Mouse (Mus musculus): ENCODE measurements at regions not wholly inside any gene's neighbourhood (a gene's known extent, or its start where the extent isn't known, plus 50 kb on each side); places are given as distances from the start of the nearest gene placed in this dataset.

- WGBS (ENCODE audit: insufficient replicate concordance), result 53% methylated on average over 3 of the region's 3 CpGs
- no peak overlapping the region for H3K4me2 ChIP-seq
- no peaks in the 10 kb centered on the region for H3K27me3 ChIP-seq
- H3K9ac ChIP-seq, result no peak overlapping the region
- H3K9me3 ChIP-seq (replicated peaks), result no peaks in the 10 kb centered on the region
- ATAC-seq (ENCODE audit: insufficient read depth), result no peak
- H3K4me3 ChIP-seq (replicated peaks), result no peak overlapping the region
- H3K36me3 ChIP-seq (replicated peaks), result no peaks in the 10 kb centered on the region
- H3K4me1 ChIP-seq (replicated peaks), result no peaks in the 10 kb centered on the region
- no peak overlapping the region for H3K27ac ChIP-seq (replicated peaks)
These were observed 639.2 kb upstream of the Gm11114 start for GRCm38 (mm10) chr9:84673327-84673726.

- Histone ChIP-seq H3K9ac (no peak overlapping the region), H3K36me3 (replicated peaks) (no peaks in the 10 kb centered on the region), H3K9me3 (replicated peaks) (no peaks in the 10 kb centered on the region), H3K4me2 (no peak overlapping the region), H3K4me1 (replicated peaks) (no peaks in the 10 kb centered on the region), H3K27ac (replicated peaks) (no peak overlapping the region), H3K27me3 (no peaks in the 10 kb centered on the region), H3K4me3 (replicated peaks) (no peak overlapping the region)
- WGBS (ENCODE audit: insufficient replicate concordance), result 74% methylated on average over 1 of the region's 1 CpGs
- no peak for ATAC-seq (ENCODE audit: insufficient read depth)
These were observed 634.2 kb upstream of the Gm11114 start for GRCm38 (mm10) chr9:84678416-84678815.

- no peaks in the 10 kb centered on the region for H3K4me1 ChIP-seq (replicated peaks)
- ATAC-seq (ENCODE audit: insufficient read depth), result no peak
These were observed 593.9 kb upstream of the Gm11114 start for GRCm38 (mm10) chr9:84718615-84719191.

GRCm38 (mm10) chr9:84719396-84719795 is 593.2 kb upstream of the Gm11114 start:
- Histone ChIP-seq H3K4me1 (replicated peaks) (no peaks in the 10 kb centered on the region), H3K9ac (no peak overlapping the region), H3K4me2 (no peak overlapping the region), H3K27me3 (no peaks in the 10 kb centered on the region), H3K27ac (replicated peaks) (no peak overlapping the region), H3K9me3 (replicated peaks) (no peaks in the 10 kb centered on the region), H3K4me3 (replicated peaks) (no peak overlapping the region), H3K36me3 (replicated peaks) (no peaks in the 10 kb centered on the region)
- 58% methylated on average over 3 of the region's 3 CpGs for WGBS (ENCODE audit: insufficient replicate concordance)
- ATAC-seq (ENCODE audit: insufficient read depth), result no peak

More at GRCm38 (mm10) chr9:84718615-84719191, 593.9 kb upstream of the Gm11114 start:
- 53% methylated on average over 3 of the region's 3 CpGs for WGBS (ENCODE audit: insufficient replicate concordance)
- H3K27ac ChIP-seq (replicated peaks), result no peak overlapping the region
- H3K9me3 ChIP-seq (replicated peaks), result no peaks in the 10 kb centered on the region
- H3K36me3 ChIP-seq (replicated peaks), result no peaks in the 10 kb centered on the region
- H3K27me3 ChIP-seq, result no peaks in the 10 kb centered on the region
- no peak overlapping the region for H3K4me3 ChIP-seq (replicated peaks)
- no peak overlapping the region for H3K4me2 ChIP-seq
- H3K9ac ChIP-seq, result no peak overlapping the region

GRCm38 (mm10) chr9:84720454-84720853 is 592.1 kb upstream of the Gm11114 start:
- Histone ChIP-seq H3K9me3 (replicated peaks) (no peaks in the 10 kb centered on the region), H3K36me3 (replicated peaks) (no peaks in the 10 kb centered on the region), H3K9ac (no peak overlapping the region), H3K27me3 (no peaks in the 10 kb centered on the region), H3K4me3 (replicated peaks) (no peak overlapping the region), H3K4me1 (replicated peaks) (no peaks in the 10 kb centered on the region), H3K4me2 (no peak overlapping the region), H3K27ac (replicated peaks) (no peak overlapping the region)
- ATAC-seq (ENCODE audit: insufficient read depth), result no peak
- WGBS (ENCODE audit: insufficient replicate concordance), result 34% methylated on average over 2 of the region's 2 CpGs

- ATAC-seq (ENCODE audit: insufficient read depth), result no peak
- no peak overlapping the region for H3K27ac ChIP-seq (replicated peaks)
- H3K9me3 ChIP-seq (replicated peaks), result no peaks in the 10 kb centered on the region
- H3K9ac ChIP-seq, result no peak overlapping the region
- no peak overlapping the region for H3K4me3 ChIP-seq (replicated peaks)
- no peak overlapping the region for H3K4me2 ChIP-seq
- no peaks in the 10 kb centered on the region for H3K4me1 ChIP-seq (replicated peaks)
- H3K27me3 ChIP-seq, result no peaks in the 10 kb centered on the region
- 54% methylated on average over 2 of the region's 2 CpGs for WGBS (ENCODE audit: insufficient replicate concordance)
- H3K36me3 ChIP-seq (replicated peaks), result no peaks in the 10 kb centered on the region
These were observed 573.3 kb upstream of the Gm11114 start for GRCm38 (mm10) chr9:84739266-84739665.

- Histone ChIP-seq H3K4me2 (no peak overlapping the region), H3K4me3 (replicated peaks) (no peak overlapping the region), H3K9ac (no peak overlapping the region), H3K27ac (replicated peaks) (no peak overlapping the region), H3K4me1 (replicated peaks) (no peaks in the 10 kb centered on the region), H3K36me3 (replicated peaks) (no peaks in the 10 kb centered on the region), H3K9me3 (replicated peaks) (no peaks in the 10 kb centered on the region), H3K27me3 (no peaks in the 10 kb centered on the region)
- 59% methylated on average over 2 of the region's 2 CpGs for WGBS (ENCODE audit: insufficient replicate concordance)
- ATAC-seq (ENCODE audit: insufficient read depth), result no peak
These were observed 572.2 kb upstream of the Gm11114 start for GRCm38 (mm10) chr9:84740336-84740735.

- Histone ChIP-seq H3K36me3 (replicated peaks) (no peaks in the 10 kb centered on the region), H3K9ac (no peak overlapping the region), H3K4me3 (replicated peaks) (no peak overlapping the region), H3K9me3 (replicated peaks) (no peaks in the 10 kb centered on the region), H3K4me1 (replicated peaks) (no peaks in the 10 kb centered on the region), H3K27me3 (no peaks in the 10 kb centered on the region), H3K4me2 (no peak overlapping the region), H3K27ac (replicated peaks) (no peak overlapping the region)
- WGBS (ENCODE audit: insufficient replicate concordance), result 70% methylated on average over 1 of the region's 1 CpGs
- no peak for ATAC-seq (ENCODE audit: insufficient read depth)
These were observed 558.2 kb upstream of the Gm11114 start for GRCm38 (mm10) chr9:84754332-84754731.

GRCm38 (mm10) chr9:84754828-84755227 is 557.7 kb upstream of the Gm11114 start:
- H3K27me3 ChIP-seq, result no peaks in the 10 kb centered on the region
- no peak for ATAC-seq (ENCODE audit: insufficient read depth)
- H3K27ac ChIP-seq (replicated peaks), result no peak overlapping the region
- no peaks in the 10 kb centered on the region for H3K9me3 ChIP-seq (replicated peaks)
- H3K9ac ChIP-seq, result no peak overlapping the region
- 45% methylated on average over 2 of the region's 2 CpGs for WGBS (ENCODE audit: insufficient replicate concordance)
- no peak overlapping the region for H3K4me2 ChIP-seq
- H3K4me1 ChIP-seq (replicated peaks), result no peaks in the 10 kb centered on the region
- no peak overlapping the region for H3K4me3 ChIP-seq (replicated peaks)
- H3K36me3 ChIP-seq (replicated peaks), result no peaks in the 10 kb centered on the region

- no peak overlapping the region for H3K4me2 ChIP-seq
- WGBS (ENCODE audit: insufficient replicate concordance), result 23% methylated on average over 11 of the region's 11 CpGs
- H3K4me1 ChIP-seq (replicated peaks), result no peaks in the 10 kb centered on the region
- H3K9ac ChIP-seq, result no peak overlapping the region
- H3K9me3 ChIP-seq (replicated peaks), result no peaks in the 10 kb centered on the region
- no peak for ATAC-seq (ENCODE audit: insufficient read depth)
- no peaks in the 10 kb centered on the region for H3K36me3 ChIP-seq (replicated peaks)
- H3K27ac ChIP-seq (replicated peaks), result no peak overlapping the region
- H3K27me3 ChIP-seq, result no peaks in the 10 kb centered on the region
- H3K4me3 ChIP-seq (replicated peaks), result no peak overlapping the region
These were observed 538.2 kb upstream of the Gm11114 start for GRCm38 (mm10) chr9:84774348-84774747.

GRCm38 (mm10) chr9:84775190-84775589 is 537.4 kb upstream of the Gm11114 start:
- no peak overlapping the region for H3K4me2 ChIP-seq
- no peaks in the 10 kb centered on the region for H3K4me1 ChIP-seq (replicated peaks)
- no peaks in the 10 kb centered on the region for H3K9me3 ChIP-seq (replicated peaks)
- H3K36me3 ChIP-seq (replicated peaks), result no peaks in the 10 kb centered on the region
- H3K27ac ChIP-seq (replicated peaks), result no peak overlapping the region
- no peaks in the 10 kb centered on the region for H3K27me3 ChIP-seq
- 14% methylated on average over 2 of the region's 2 CpGs for WGBS (ENCODE audit: insufficient replicate concordance)
- no peak overlapping the region for H3K4me3 ChIP-seq (replicated peaks)
- no peak for ATAC-seq (ENCODE audit: insufficient read depth)
- no peak overlapping the region for H3K9ac ChIP-seq

GRCm38 (mm10) chr9:84779125-84779524 is 533.4 kb upstream of the Gm11114 start:
- no peak for ATAC-seq (ENCODE audit: insufficient read depth)
- Histone ChIP-seq H3K36me3 (replicated peaks) (no peaks in the 10 kb centered on the region), H3K4me1 (replicated peaks) (no peaks in the 10 kb centered on the region), H3K27ac (replicated peaks) (no peak overlapping the region), H3K9me3 (replicated peaks) (no peaks in the 10 kb centered on the region), H3K9ac (no peak overlapping the region), H3K4me2 (no peak overlapping the region), H3K27me3 (no peaks in the 10 kb centered on the region), H3K4me3 (replicated peaks) (no peak overlapping the region)
- WGBS (ENCODE audit: insufficient replicate concordance), result 49% methylated on average over 1 of the region's 1 CpGs

Measured in liver, embryonic 15.5 days (tissue).